Mouse (Mus musculus): ENCODE results near the gene Ces1f.
"Not testable (repeated sequence)": the region's sequence is repeated elsewhere in the genome, so short reads cannot be mapped to it uniquely, and the experiment has no call there.

Gene Ces1f

DNA sequence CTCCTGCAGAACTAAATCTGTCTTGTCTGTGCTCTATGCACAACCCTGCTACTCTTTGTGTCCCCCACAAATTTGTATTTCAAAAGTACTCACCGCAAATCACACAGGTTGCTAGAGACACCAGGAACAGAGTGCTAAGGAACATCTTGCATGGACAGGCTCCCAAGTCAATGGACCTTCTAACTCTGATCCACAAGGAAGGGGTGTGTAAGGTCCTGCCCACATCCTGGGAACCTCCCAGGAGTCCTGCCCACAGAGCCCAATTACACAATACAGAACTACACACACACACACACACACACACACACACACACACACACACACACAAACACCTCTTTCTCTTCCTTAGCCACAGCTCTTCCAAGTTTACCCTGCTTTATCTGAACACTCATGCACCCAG lies at the start of gene Ces1f:
TSS of gene Ces1f (minus strand) at position 192 of the 400 bp plus-strand sequence.
- DNase-seq, result no peak

DNA sequence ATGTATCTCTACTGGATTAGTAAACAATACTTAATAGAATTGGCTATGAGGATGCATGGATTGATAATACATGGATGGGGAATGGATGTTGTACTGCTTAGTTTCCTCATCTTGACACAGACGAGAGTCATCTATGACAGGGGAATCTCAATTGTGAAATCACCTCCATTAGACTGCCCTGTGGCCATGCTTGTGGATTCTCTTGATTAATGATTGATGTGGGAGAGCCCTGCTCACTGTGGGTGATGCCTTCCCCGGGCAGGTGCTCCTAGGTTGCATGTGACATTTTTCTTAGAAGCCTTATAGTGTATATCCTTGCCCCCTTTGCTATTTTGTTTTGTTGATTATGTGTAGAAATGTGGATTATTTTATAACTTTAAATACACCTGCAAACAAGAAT lies 45.6 kb upstream of the Ces1f start:
- peak; percentile 43 for DNase-seq

DNA sequence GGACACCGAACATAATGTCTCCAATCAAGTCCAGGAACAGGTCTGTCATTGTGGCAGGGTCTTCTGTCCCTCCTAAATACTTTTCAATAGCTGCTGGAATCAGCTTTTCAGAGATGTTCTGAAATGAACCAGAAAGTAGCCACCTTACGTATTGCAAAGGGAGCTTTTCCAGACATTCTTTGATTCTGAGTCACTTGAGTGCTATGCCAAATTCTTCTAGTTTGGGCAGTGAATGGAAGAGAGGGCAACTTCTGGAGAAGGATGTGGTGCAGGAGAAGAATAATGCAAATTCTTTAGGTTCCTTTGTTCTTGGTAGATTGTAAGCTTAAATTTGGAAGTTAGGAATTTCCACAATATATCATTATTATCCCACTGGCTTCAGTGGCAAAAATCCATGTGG lies 37.5 kb upstream of the Ces1f start:
- DNase-seq, result no peak

DNA sequence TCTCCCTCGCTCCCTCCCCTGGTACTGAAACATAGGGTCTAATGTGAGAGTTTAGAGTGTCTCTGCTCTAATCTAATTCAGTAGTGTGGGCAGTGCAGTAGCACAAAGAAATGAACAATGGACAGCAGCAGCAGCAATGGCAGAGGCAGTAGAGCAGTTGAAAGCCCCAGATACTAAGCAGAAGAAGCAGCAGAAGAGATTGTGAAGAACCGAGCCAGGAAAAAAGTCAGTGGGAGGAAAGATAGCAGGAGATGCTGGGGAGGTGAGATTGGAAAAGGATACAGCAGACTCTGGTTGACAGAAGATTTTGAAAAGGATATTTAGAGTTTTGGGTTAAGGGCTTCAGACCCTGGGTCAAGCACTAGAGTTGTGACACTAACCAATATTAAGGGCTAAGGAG lies 36.0 kb upstream of the Ces1f start:
- no peak for DNase-seq

DNA sequence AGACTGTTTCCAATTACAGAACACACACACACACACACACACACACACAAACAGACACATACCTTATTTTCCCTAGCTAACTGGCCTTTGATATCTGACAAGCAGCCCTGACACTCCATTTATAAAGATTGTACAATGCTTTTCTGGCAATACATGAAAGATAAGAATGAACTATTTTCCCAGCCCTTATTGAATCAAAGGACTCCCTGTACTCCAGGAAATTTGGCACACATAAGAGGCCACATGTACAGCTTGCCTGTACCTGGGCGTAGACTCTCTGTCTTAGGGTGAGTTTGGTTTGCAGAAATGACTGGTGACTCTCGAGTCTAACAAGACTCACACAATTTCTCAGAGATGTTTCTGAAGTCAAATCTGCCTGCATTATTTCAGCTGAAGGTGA lies 4.3 kb upstream of the Ces1f start:
- DNase-seq, result no peak

DNA sequence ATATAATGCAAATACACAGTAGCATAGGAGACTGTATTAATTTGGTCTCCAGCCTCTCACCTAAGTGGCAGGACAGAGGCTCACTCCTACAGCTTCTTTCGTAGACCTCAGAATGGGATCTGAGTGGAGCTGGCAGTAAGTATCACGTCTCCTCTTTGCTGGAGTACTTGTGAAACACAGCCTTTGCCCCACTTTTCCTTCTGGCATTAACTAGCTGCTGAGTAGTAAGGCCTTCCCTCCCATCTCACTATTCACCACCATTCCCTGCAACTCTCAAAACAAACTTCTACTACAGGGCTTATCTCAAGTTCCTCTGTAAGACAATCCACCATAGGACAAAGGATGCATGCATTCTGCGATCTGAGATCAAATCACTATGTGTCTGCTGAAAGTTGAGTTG lies 2.8 kb upstream of the Ces1f start:
- no peak for DNase-seq

DNA sequence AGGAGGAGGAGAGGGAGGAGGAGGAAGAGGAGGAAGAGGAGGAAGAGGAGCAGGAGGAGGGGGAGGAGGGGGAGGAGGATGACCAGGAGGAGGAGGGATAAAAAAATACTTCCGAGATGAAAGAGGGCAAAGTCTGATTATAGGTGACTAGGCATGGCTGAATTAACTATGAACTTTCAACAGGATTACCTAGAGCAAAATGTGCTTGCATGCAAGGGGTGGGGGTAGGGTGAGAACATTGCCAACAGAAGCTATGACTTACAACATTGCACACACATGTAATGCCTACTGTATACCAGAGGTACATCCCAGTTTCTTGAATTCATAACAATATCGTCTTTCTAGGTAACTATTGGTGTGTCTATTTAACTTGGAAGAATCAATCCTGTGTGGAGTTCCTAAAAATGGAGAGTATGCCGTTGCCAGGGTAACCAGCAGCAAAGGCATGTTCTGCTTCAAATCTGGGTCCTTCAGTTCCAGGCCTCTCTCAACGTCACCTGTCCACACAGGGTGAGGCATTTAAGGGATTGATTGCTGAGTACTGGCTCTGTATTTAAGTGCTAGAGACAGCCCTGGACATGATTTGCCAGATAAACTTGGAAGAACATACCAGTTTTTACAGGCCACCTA lies 1.3 kb downstream of the Ces1f start:
- DNase-seq, result no peak

DNA sequence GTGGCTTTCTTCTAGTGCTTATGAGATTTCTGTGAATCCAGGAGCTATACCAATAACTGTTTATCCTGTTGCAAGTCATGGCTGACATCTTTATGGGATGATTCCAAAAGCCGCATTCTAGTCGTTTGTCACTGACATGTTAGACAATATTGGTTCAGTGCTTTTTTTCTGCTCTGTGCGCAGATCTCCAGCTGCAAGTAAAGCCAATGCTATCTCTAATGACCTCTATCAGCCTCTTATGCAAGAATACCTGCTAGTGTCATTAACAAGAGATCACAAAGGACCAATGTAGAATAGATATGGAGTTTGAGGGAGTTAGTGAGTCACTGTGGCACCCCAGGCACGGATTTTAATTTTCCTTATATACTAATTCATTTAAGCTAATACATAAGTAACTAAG lies 4.9 kb downstream of the Ces1f start:
- DNase-seq, result no peak

DNA sequence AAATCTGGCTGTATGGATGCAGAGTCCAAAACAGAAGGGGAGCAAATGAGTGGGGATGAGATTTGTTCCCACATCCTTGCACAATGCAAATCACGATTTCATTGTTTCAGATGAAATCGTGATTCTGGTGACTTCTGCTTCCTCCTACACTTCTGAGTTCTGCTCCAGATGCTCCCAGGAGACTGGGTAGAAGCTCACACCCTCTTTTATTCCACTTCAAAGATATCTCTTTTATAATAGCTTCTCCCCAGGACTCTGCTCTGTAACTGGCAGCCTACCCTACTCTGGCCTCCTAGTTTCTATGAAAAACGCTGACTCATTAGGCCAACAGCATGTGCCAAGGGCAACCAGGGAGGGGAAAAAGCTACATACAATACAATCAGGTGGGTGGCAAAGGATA lies 6.2 kb downstream of the Ces1f start:
- DNase-seq, result peak; percentile 36

DNA sequence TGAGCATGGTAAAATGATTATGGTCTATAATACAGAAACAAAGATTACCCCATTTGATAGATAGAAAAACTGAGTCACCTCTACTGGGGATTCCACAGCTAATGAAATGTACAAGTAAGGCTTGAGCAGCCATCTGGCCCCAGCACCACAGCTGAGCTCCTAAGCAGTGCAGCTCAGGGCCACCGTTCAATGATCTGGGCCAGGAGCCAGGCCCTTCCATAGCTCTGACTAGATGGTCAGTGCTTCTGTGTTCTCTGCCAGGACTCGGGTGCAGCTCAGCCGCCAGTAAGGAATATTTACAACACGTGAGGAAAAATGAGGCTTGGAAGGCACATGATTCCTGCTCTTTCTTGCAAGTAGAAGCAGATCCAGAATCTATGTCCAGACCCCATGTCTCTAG lies 6.9 kb downstream of the Ces1f start:
- DNase-seq, result peak; percentile 73

DNA sequence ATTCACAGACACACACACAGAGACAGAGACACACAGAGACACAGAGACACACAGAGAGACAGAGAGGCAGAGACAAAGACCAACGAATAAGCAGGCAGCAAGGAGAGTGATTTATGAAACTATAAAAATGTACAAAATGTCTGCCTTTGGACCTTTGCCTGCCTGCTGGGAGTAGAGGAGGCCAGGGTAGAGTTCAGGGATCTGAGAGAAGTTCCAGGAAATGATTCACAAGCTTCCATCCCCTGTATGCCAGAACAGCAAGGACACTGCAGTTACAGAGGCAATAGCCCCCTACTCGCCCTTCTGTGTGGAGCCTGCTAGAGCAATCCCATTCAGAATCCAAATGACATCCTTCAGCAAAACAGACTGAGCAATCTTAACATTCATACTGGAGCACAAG lies 18.1 kb downstream of the Ces1f start:
- DNase-seq, result no peak

DNA sequence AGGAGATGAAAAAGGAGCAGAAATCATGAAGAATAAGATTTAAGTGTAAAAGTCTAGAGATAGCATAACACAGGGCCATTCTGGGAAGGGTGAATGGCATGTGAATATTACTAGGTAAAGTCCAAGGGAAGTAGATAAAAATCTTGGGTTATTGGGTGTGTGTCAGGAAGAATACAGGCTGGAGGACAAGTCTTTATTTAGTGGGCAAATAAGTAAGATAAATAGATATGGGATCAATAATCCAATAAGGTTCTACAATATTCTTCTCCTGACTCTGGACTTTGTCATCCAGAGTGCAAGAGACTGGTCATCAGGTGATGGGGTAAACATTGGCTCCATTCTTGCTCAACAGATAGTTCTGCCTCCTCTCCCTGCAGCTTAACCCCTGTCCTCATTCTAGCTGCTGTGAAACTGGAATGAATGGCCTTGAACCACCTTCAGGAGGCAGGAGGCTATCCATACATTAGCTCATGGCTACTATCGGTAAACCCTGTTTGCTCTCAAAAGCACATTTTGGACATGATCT lies 27.1 kb downstream of the Ces1f start:
- DNase-seq, result no peak

DNA sequence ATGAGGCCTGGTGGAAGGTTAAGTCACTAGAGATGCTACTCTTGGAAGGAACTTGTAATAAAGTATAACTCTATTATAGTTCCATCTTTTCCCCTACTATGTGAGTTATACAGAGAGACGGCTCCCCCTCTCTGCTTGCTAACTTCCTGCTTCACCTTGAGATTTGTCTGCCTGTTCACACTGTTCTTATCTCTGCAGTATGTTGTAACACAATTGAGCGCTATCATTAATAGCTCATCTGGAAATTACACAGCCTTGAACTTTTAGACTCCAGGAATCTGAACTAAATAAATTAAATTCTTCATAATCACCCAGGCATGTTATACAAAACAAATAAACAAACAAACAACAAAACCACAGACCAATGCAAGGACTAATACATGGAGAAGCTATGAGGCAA lies 33.5 kb downstream of the Ces1f start:
- DNase-seq, result no peak

DNA sequence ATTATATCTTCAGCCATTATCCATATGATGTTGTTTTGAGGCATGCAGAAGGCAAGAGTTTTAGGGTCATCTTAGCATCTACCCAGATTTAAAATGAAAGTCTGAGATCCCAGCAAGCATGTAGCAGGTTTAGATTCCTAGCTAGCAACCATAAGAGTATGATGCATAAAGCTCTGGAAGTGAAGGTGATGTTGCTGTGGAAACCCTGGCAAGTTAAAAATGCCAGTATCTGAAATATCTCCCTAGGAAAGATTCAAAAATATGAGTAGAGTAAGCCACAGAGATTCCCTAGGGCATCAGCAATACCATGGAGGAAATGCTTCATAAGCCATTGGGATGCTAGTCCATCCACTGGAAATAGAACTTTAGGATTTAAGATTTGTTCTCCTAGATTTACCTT lies 39.7 kb downstream of the Ces1f start:
- DNase-seq, result no peak

DNA sequence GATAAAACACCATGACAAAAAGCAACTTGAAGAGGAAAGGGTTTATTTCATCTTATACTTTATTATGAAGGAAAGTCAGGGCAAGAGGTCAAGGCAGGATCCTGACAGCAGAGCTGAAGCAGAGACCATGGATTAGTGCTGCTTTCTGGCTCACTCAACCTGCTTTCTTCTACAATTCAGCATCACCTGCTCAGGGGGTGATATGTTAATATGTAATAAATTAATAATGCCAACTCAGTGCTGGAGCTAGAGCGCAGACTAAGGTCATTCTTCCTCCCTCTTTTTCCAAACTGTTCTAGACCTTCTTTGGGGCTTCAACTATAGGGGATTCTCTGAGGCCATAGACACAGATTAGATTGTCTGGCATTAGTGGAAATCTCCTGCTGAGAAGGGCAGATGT lies 43.9 kb downstream of the Ces1f start:
- no peak for DNase-seq

DNA sequence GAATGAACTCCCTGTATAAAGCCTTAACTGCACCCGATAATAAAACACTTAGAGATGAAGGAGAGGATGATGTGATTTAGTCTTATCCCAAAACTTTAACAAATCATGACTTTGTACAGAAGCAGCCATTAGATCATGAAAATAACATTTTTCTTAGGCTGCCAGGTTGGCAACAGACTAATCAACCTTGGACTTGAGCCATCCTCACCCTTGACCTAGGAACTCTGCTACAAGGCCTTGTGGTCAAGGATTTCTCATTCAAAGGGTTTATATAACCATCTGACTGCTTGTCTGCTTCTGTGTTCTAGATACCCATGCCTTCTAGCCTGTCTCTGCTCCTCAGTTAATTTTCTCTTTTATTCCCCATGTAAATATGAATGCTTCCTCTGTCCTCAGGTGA lies 44.8 kb downstream of the Ces1f start:
- DNase-seq, result peak; percentile 23

DNA sequence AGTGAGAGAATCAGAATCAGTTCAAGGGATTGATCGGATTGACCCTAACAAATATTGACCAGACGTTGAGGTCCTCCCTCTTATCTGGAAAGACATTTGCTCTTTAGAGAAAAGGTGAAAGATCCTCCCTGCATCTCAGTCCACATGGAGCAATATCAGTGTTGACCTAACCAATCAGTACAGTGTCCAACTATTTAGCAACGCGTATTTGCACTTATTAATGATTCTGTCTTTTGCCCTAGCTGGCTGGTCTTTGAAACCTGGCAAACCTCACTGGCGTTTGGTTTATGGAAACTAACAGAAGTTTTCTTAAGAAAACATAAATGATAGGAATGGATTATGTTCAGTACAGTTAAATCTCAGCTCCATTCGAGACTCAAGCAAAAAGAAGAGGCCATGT lies 45.5 kb downstream of the Ces1f start:
- no peak for DNase-seq

DNA sequence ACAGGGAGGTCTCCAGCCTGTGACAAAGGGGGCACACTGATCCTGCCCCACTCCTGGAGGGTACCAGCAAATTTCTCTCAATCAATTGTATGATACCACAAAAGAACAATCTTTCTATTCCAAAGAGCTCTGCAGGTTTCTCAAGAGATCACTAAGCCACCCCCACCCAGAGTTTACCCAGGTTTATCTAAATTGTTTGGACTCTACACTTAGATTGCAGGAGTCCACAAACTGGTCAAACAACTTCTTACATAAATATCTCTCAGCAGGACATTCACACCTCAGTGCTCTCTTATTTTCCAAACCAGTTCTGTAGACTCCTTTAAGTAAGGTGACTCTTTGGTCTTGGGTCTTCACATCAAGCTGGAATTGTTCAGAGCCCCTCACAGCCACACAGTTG lies 50.1 kb downstream of the Ces1f start, which contains the start of gene Ces1e:
TSS of gene Ces1e (minus strand) at position 174 of the 400 bp plus-strand sequence.
- DNase-seq, result peak; percentile 31

DNA sequence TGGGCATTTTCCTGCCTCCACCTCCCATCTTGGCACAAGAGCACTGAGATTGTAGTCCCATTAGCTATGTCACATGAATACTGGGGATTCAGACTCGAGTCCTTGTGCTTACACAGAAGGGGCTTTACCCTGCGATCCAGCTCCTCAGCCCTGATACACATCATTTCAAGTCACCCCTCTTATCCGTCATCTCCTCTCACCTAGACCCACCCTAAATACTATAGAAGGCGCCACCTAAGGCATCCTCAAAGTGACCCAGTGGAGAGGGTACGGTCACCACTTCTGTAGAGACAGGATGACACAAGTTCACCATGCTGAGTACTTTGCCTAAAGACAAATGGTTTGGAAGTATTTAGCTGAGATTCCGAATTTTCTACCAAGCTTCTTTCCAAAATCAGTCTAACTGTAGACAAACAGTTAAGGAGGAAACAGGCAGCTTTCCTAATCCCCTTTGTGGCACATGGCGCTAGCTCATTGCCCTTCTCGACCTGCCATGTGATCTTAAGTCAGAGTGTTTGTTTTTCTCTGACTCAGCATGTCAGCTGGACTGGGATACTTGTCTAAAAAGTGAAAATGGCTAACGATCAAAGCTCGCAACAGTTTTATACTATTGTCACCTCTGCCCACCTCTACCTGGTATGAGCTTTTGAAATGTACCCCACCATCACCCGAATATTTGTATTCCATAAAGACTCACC lies 50.7 kb downstream of the Ces1f start:
- DNase-seq, result peak; percentile 68

DNA sequence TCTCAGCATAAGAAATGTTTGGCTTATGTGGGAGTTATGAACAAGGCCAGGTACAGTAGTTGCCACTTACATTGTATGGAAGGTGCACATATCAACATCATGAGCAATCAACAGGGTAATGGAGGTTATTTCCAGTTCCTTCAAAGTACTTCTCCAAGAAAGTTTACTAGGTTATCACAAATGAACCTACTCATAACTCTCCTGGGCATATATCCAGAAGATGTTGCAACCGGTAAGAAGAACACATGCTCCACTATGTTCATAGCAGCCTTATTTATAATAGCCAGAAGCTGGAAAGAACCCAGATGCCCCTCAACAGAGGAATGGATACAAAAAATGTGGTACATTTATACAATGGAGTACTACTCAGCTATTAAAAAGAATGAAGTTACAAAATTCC lies 53.1 kb downstream of the Ces1f start:
- not testable (repeated sequence) for DNase-seq

DNA sequence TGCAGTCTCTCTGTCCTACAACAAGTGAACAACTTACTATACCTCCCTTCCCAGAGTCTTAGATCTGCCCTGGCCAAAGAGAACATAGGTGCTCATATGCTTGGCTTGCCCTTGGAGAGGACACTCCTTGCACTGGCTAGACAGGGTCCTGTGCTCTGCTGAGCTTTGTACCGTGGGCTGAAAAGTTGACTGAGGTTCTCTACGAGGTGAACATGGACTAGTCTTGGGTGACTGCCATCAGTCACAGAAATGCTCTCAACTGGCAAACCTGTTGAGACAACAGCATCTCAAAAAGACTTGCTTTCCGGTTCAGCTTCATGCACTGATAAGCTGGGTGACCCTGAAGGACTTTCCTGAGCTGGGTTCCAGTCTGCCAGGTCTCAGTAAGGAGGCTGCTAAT lies 57.7 kb downstream of the Ces1f start:
- peak; percentile 34 for DNase-seq

DNA sequence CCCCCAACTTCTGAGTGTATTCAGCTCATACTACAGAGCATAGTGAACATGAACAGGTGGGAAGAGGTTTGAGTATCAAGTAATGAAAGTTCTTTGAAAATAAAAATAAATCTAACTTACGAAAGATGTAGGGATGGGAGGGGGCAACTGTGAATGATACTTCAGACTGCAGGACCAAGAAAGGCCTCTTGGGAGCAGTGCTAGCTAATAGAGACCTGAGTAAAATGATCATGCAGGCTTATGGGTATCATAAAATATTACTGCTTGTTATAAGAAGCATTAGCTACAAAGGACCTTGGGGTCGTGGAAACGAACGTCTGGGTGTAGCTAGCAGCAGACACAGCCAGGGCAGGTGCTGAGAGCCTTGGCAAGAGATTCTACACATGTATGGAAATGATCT lies 61.7 kb downstream of the Ces1f start:
- DNase-seq, result no peak

DNA sequence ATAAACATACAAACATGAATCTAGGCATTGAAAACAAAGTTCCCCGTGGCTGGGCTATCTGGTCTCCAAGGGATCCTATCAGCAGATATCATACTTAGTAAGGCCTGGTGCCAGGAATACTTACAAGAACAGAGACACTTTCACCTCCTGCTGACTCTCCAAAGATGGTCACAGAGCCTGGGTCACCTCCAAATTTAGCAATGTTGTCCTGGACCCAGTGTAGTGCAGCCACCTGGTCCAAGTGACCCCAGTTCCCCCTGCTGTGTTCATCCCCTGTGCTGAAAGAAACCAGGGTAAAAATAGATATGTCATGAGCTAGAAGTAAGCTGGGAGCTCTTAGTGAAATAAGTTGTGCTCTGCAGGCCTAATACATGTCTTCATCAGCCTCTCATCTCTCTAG lies 62.2 kb downstream of the Ces1f start:
- DNase-seq, result no peak

DNA sequence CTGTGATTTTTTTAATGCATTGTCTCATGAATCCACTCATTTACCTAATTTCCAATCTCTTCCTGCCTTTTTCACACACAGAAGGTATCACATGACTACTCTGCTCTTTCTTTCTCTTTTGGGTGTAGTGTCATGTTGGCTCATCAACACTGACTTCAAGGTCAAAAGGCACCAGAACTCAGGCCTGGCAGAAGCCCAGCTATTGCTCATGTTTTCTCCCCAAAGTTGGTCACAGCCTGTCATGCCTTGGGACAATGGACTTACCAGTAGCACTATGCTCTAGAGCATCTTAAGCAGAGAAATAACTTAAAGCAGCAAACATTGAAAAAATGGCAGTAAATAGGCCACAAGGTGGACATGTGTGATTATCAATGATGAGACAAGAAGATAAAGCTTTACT lies 68.5 kb downstream of the Ces1f start:
- DNase-seq, result no peak
